Mouse (Mus musculus): ENCODE measurements at regions not wholly inside any gene's neighbourhood (a gene's known extent, or its start where the extent isn't known, plus 50 kb on each side); places are given as distances from the start of the nearest gene placed in this dataset.

DNA sequence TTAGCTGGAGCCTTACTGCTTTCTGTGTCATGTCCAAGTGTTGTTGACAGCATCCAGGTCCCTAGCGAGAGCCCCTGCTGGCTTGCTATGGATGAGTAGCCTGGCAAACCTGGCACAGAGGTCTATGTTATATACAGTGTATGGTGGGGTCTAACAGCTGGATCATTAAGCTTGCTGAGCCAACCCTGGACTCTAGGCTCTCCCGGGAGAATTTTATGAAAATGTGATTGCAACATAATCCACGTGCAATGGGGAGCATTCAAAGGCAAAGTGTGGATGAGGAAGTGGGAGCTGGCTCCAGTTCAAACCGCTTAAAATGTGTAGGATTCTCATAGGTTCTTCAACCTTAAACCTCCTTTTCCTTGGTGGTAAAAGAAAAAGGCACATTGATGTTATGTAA lies 427.7 kb upstream of the Gm10131 start:
- TF ChIP-seq CTCF (IDR thresholded peaks at IDR 0.05; ENCODE audit: low read depth) (no peak), EP300 (optimal IDR thresholded peaks at IDR 0.05) (no peak)

Measured in stomach, postnatal 0 days (tissue).